Mouse (Mus musculus): ENCODE measurements around the gene Magohb. TPM values are rescaled to one million over a fixed set of nuclear protein-coding genes. Genes with fewer than 3 reads are reported as not detected.

The Magohb gene
- 64.3 and 65.1 TPM in 2 replicates for polyA plus RNA-seq (2015; fragmentation: Nextera tagmentation; extraction: Ambion mirVana)

GRCm38 (mm10) chr6:131292991-131293788 lies at the start of gene Magohb:
Magohb (minus strand) TSS chr6:131293244.
- Histone ChIP-seq H3K36me3 (peaks cover 4% of the 10 kb centered on the region), H3K4me1 (peaks cover 9% of the 10 kb centered on the region), H3K4me3 (peak within 1 kb of the TSS; percentile 67), H3K27me3 (no peaks in the 10 kb centered on the region), H3K4me2 (peak within 1 kb of the TSS; percentile 67), H3K9ac (peak within 1 kb of the TSS; percentile 83), H3K9me3 (no peaks in the 10 kb centered on the region), H3K27ac (peak within 1 kb of the TSS; percentile 68; the same call in 1 of the 2 replicates)
- under 1% methylated on average over 49 of the region's 51 CpGs for WGBS
- peak; percentile 69 for ATAC-seq (ENCODE audit: insufficient number of reproducible peaks, insufficient read depth, low FRiP score, low TSS enrichment, low read depth)

GRCm38 (mm10) chr6:131340082-131340481 lies 47.0 kb upstream of the Magohb start:
- Histone ChIP-seq H3K27me3 (no peaks in the 10 kb centered on the region), H3K27ac (no peak overlapping the region), H3K4me3 (no peak overlapping the region), H3K9ac (no peak overlapping the region), H3K4me1 (no peaks in the 10 kb centered on the region), H3K9me3 (no peaks in the 10 kb centered on the region), H3K36me3 (no peaks in the 10 kb centered on the region), H3K4me2 (no peak overlapping the region)
- 63% methylated on average over 3 of the region's 3 CpGs for WGBS
- no peak for ATAC-seq (ENCODE audit: insufficient number of reproducible peaks, insufficient read depth, low FRiP score, low TSS enrichment, low read depth)

DNA sequence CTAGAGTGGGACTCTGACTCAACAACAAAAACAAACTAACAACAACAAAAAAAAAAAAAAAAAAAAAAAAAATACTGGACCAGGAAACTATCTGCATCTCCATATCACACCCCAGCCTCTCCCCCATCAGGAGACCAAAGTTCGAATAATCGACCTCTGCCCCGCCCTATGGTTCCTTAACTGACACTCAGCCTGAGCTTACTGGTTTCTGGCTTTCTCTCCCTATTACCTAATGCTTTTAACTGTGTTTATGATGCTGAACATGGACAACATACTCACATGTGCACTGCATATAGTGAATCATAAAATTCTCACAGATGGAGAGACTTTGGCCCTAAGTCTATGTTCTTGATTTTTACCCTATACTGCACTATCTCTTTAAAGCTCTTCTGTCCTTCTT lies 46.3 kb upstream of the Magohb start:
- no peak overlapping the region for H3K27ac ChIP-seq
- H3K36me3 ChIP-seq, result no peaks in the 10 kb centered on the region
- H3K9ac ChIP-seq, result no peak overlapping the region
- no peak overlapping the region for H3K4me3 ChIP-seq
- no peak overlapping the region for H3K4me2 ChIP-seq
- no peaks in the 10 kb centered on the region for H3K27me3 ChIP-seq
- no peaks in the 10 kb centered on the region for H3K9me3 ChIP-seq
- no peaks in the 10 kb centered on the region for H3K4me1 ChIP-seq
- no peak for ATAC-seq (ENCODE audit: insufficient number of reproducible peaks, insufficient read depth, low FRiP score, low TSS enrichment, low read depth)
- 86% methylated on average over 3 of the region's 3 CpGs for WGBS

DNA sequence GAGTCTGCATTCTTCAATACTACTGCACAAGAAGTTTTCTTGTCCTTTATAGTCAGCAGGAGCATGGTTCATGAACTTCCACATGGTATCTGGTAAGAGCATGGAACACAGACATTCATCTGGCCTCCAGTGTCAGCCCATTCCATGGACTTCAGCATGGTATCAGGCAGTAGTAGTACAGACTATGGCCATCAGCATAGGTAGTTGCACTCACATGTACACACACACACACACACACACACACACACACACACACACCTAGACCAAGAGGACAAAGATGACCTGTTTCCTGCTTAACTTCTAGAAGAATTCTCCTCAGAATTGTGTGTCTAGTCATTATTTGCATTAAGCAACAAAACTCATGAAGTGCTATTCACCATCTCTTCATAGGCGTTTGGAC lies 45.7 kb upstream of the Magohb start:
- H3K36me3 ChIP-seq, result no peaks in the 10 kb centered on the region
- ATAC-seq (ENCODE audit: insufficient number of reproducible peaks, insufficient read depth, low FRiP score, low TSS enrichment, low read depth), result no peak
- H3K27ac ChIP-seq, result no peak overlapping the region

GRCm38 (mm10) chr6:131327076-131327475 lies 34.0 kb upstream of the Magohb start:
- H3K4me3 ChIP-seq, result no peak overlapping the region
- no peak overlapping the region for H3K4me2 ChIP-seq
- no peaks in the 10 kb centered on the region for H3K36me3 ChIP-seq
- no peaks in the 10 kb centered on the region for H3K27me3 ChIP-seq
- H3K4me1 ChIP-seq, result no peaks in the 10 kb centered on the region
- H3K9me3 ChIP-seq, result no peaks in the 10 kb centered on the region
- WGBS, result 82% methylated on average over 2 of the region's 2 CpGs
- H3K9ac ChIP-seq, result no peak overlapping the region
- H3K27ac ChIP-seq, result no peak overlapping the region
- ATAC-seq (ENCODE audit: insufficient number of reproducible peaks, insufficient read depth, low FRiP score, low TSS enrichment, low read depth), result no peak

More for the DNA sequence above, 45.7 kb upstream of the Magohb start:
- Histone ChIP-seq H3K4me1 (no peaks in the 10 kb centered on the region), H3K4me2 (no peak overlapping the region), H3K4me3 (no peak overlapping the region), H3K9me3 (no peaks in the 10 kb centered on the region), H3K9ac (no peak overlapping the region), H3K27me3 (no peaks in the 10 kb centered on the region)
- WGBS, result 64% methylated on average over 1 of the region's 1 CpGs

- H3K9me3 ChIP-seq, result no peaks in the 10 kb centered on the region
- no peak overlapping the region for H3K4me2 ChIP-seq
Measured at GRCm38 (mm10) chr6:131321854-131322639, 29.0 kb upstream of the Magohb start.

GRCm38 (mm10) chr6:131316155-131317101 lies 23.4 kb upstream of the Magohb start:
- Histone ChIP-seq H3K36me3 (no peaks in the 10 kb centered on the region), H3K9ac (no peak overlapping the region), H3K4me3 (no peak overlapping the region), H3K4me1 (no peaks in the 10 kb centered on the region), H3K9me3 (no peaks in the 10 kb centered on the region), H3K27ac (no peak overlapping the region), H3K4me2 (no peak overlapping the region), H3K27me3 (no peaks in the 10 kb centered on the region)
- no peak for ATAC-seq (ENCODE audit: insufficient number of reproducible peaks, insufficient read depth, low FRiP score, low TSS enrichment, low read depth)
- 81% methylated on average over 7 of the region's 7 CpGs for WGBS

More at GRCm38 (mm10) chr6:131321854-131322639, 29.0 kb upstream of the Magohb start:
- Histone ChIP-seq H3K9ac (no peak overlapping the region), H3K27ac (no peak overlapping the region), H3K4me1 (no peaks in the 10 kb centered on the region), H3K27me3 (no peaks in the 10 kb centered on the region), H3K4me3 (no peak overlapping the region), H3K36me3 (no peaks in the 10 kb centered on the region)
- ATAC-seq (ENCODE audit: insufficient number of reproducible peaks, insufficient read depth, low FRiP score, low TSS enrichment, low read depth), result no peak
- 74% methylated on average over 3 of the region's 3 CpGs for WGBS

DNA sequence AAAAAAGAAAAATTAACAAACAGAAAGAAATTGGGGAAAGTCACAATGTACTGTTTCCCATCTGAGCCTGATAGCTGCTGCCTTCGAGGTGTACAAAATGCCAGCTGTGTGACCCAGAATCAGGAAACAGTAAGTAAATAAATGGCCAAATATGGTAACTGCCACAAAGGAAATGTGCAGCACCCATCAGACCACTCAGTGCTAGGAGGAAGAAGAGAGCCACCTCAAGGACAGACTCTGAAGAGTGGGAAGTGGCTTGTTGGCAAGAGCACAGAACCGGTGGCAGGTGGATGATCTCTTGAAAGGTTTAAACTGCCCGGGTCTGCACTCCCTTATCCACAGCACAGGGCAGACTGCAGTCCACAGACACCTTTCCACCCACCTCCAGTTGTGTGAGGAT lies 15.0 kb upstream of the Magohb start:
- ATAC-seq (ENCODE audit: insufficient number of reproducible peaks, insufficient read depth, low FRiP score, low TSS enrichment, low read depth), result no peak

GRCm38 (mm10) chr6:131304776-131305175 lies 11.7 kb upstream of the Magohb start:
- no peaks in the 10 kb centered on the region for H3K27me3 ChIP-seq
- WGBS, result 61% methylated on average over 3 of the region's 3 CpGs
- H3K36me3 ChIP-seq, result no peaks in the 10 kb centered on the region
- no peak overlapping the region for H3K9ac ChIP-seq
- no peak overlapping the region for H3K4me3 ChIP-seq
- H3K4me2 ChIP-seq, result no peak overlapping the region
- no peak for ATAC-seq (ENCODE audit: insufficient number of reproducible peaks, insufficient read depth, low FRiP score, low TSS enrichment, low read depth)
- no peak overlapping the region for H3K27ac ChIP-seq
- H3K4me1 ChIP-seq, result no peaks in the 10 kb centered on the region
- H3K9me3 ChIP-seq, result no peaks in the 10 kb centered on the region

More for the DNA sequence above, 15.0 kb upstream of the Magohb start:
- Histone ChIP-seq H3K4me1 (no peaks in the 10 kb centered on the region), H3K36me3 (no peaks in the 10 kb centered on the region), H3K4me2 (no peak overlapping the region), H3K9me3 (no peaks in the 10 kb centered on the region), H3K9ac (no peak overlapping the region), H3K27ac (no peak overlapping the region), H3K4me3 (no peak overlapping the region), H3K27me3 (no peaks in the 10 kb centered on the region)
- WGBS, result 75% methylated on average over 3 of the region's 3 CpGs

DNA sequence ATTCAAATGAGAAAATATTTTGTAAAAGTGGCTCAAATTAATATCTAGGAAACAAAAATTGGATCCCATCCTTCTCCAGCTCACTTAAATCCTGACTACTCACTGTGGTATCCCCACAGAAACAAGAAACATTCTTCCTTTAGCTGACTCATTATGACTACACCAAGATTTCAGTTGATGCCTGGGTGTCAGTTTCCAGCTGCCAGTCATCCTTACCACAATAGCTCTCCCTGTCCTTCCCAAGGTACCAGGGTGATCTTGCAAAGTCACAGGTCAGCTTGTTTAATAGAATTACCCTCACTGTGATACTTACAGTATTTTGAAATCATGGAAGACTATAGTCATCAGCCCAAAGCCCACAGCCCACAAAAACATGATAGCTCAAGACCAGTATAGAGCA lies 5.5 kb upstream of the Magohb start:
- H3K27me3 ChIP-seq, result no peaks in the 10 kb centered on the region
- ATAC-seq (ENCODE audit: insufficient number of reproducible peaks, insufficient read depth, low FRiP score, low TSS enrichment, low read depth), result no peak
- H3K9me3 ChIP-seq, result no peaks in the 10 kb centered on the region
- H3K4me2 ChIP-seq, result no peak overlapping the region
- H3K9ac ChIP-seq, result no peak overlapping the region
- H3K4me3 ChIP-seq, result no peak overlapping the region
- H3K36me3 ChIP-seq, result no peaks in the 10 kb centered on the region
- H3K4me1 ChIP-seq, result no peaks in the 10 kb centered on the region
- H3K27ac ChIP-seq, result no peak overlapping the region

DNA sequence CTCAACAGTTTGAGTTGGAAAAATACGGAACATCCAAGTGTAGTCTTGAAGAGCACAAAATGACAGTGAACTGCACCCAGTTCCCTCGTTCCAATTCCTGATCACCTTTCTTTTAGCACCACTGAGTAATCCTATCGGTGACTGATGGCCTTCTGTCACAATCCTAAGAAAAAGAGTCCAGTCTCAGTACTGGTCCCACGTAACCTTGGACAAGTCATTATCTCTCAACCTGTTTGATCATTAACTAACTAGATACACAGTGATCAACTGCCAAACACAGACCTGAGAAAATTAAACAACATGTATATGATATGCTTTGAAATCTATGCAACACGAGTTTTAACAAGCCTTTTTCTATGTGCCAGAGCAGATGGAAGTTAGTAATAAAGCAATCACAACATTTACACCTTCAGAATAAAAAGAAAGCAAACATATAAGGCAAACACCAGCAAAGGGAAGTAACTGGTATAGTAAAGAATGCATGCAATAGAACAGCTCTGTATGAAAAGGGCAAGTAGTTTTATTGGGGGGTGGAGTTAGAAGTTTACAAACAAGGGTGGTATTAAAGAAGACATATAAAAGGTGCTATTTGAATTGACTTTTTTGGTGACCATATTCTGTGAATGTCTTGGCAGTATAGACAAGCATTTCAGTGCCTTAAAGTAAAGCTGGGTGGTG lies 1.5 kb upstream of the Magohb start:
- 87% methylated on average over 5 of the region's 5 CpGs for WGBS
- no peaks in the 10 kb centered on the region for H3K36me3 ChIP-seq
- H3K4me1 ChIP-seq, result peaks cover 9% of the 10 kb centered on the region
- H3K9ac ChIP-seq, result no peak overlapping the region
- H3K9me3 ChIP-seq, result no peaks in the 10 kb centered on the region
- H3K27ac ChIP-seq, result no peak overlapping the region
- H3K27me3 ChIP-seq, result no peaks in the 10 kb centered on the region
- H3K4me3 ChIP-seq, result no peak overlapping the region
- no peak for ATAC-seq (ENCODE audit: insufficient number of reproducible peaks, insufficient read depth, low FRiP score, low TSS enrichment, low read depth)
- no peak overlapping the region for H3K4me2 ChIP-seq
